Mouse (Mus musculus): ENCODE data around the gene Rps10. TPM values are rescaled to one million over a fixed set of nuclear protein-coding genes. Genes with fewer than 3 reads are reported as not detected.
A peak's percentile ranks its signal among the peaks of the same experiment; 100 is the strongest.

Rps10 gene
- polyA plus RNA-seq, 1 experiment from 2014 or later: 920 TPM

GRCm38 (mm10) chr17:27653253-27653959 is 16.9 kb upstream of the Rps10 start:
- 78% methylated on average over 10 of the region's 10 CpGs for WGBS
- Histone ChIP-seq H3K36me3 (replicated peaks; ENCODE audit: control insufficient read depth, insufficient read depth, low read depth, low read length) (no peaks in the 10 kb centered on the region), H3K9ac (replicated peaks; ENCODE audit: low read length) (no peak overlapping the region), H3K4me2 (ENCODE audit: low read depth, low read length) (no peak overlapping the region), H3K4me3 (ENCODE audit: low read depth, low read length) (no peak overlapping the region), H3K4me1 (ENCODE audit: control insufficient read depth, insufficient read depth, low read length) (peaks cover 9% of the 10 kb centered on the region), H3K27me3 (ENCODE audit: control insufficient read depth, insufficient read depth, low read length) (peaks cover 14% of the 10 kb centered on the region; the same call in 1 of the 2 replicates), H3K27ac (replicated peaks; ENCODE audit: low read depth, low read length) (no peak overlapping the region), H3K9me3 (replicated peaks; ENCODE audit: control insufficient read depth, low read length) (no peaks in the 10 kb centered on the region)
- DNase-seq (ENCODE audit: low spot score) (no peak), ATAC-seq (replicated peaks; ENCODE audit: insufficient number of reproducible peaks, low FRiP score, low TSS enrichment, low read depth) (no peak)

GRCm38 (mm10) chr17:27652046-27652790 is 15.7 kb upstream of the Rps10 start:
- Histone ChIP-seq H3K27ac (replicated peaks; ENCODE audit: low read depth, low read length) (no peak overlapping the region), H3K9ac (replicated peaks; ENCODE audit: low read length) (no peak overlapping the region), H3K4me1 (ENCODE audit: control insufficient read depth, insufficient read depth, low read length) (peaks cover 9% of the 10 kb centered on the region), H3K4me3 (ENCODE audit: low read depth, low read length) (no peak overlapping the region), H3K27me3 (ENCODE audit: control insufficient read depth, insufficient read depth, low read length) (peaks cover 14% of the 10 kb centered on the region; the same call in 1 of the 2 replicates), H3K9me3 (replicated peaks; ENCODE audit: control insufficient read depth, low read length) (no peaks in the 10 kb centered on the region), H3K36me3 (replicated peaks; ENCODE audit: control insufficient read depth, insufficient read depth, low read depth, low read length) (no peaks in the 10 kb centered on the region), H3K4me2 (ENCODE audit: low read depth, low read length) (no peak overlapping the region)
- 83% methylated on average over 23 of the region's 23 CpGs for WGBS
- no peak for ATAC-seq (replicated peaks; ENCODE audit: insufficient number of reproducible peaks, low FRiP score, low TSS enrichment, low read depth)
- DNase-seq (ENCODE audit: low spot score): no peak

GRCm38 (mm10) chr17:27650586-27650985 is 14.1 kb upstream of the Rps10 start:
- H3K9me3 ChIP-seq (replicated peaks; ENCODE audit: control insufficient read depth, low read length): no peaks in the 10 kb centered on the region
- no peak overlapping the region for H3K27ac ChIP-seq (replicated peaks; ENCODE audit: low read depth, low read length)
- no peak overlapping the region for H3K9ac ChIP-seq (replicated peaks; ENCODE audit: low read length)
- H3K4me2 ChIP-seq (ENCODE audit: low read depth, low read length): no peak overlapping the region
- H3K4me1 ChIP-seq (ENCODE audit: control insufficient read depth, insufficient read depth, low read length): peaks cover 4% of the 10 kb centered on the region; the same call in 1 of the 2 replicates
- DNase-seq (ENCODE audit: low spot score): no peak
- H3K27me3 ChIP-seq (ENCODE audit: control insufficient read depth, insufficient read depth, low read length): peaks cover 6% of the 10 kb centered on the region; the same call in 1 of the 2 replicates
- H3K4me3 ChIP-seq (ENCODE audit: low read depth, low read length): no peak overlapping the region
- no peak for ATAC-seq (replicated peaks; ENCODE audit: insufficient number of reproducible peaks, low FRiP score, low TSS enrichment, low read depth)
- H3K36me3 ChIP-seq (replicated peaks; ENCODE audit: control insufficient read depth, insufficient read depth, low read depth, low read length): no peaks in the 10 kb centered on the region
- 78% methylated on average over 13 of the region's 13 CpGs for WGBS

- H3K4me1 ChIP-seq (ENCODE audit: control insufficient read depth, insufficient read depth, low read length): peaks cover 3% of the 10 kb centered on the region; the same call in 1 of the 2 replicates
- 10% methylated on average over 12 of the region's 12 CpGs for WGBS
- ATAC-seq (replicated peaks; ENCODE audit: insufficient number of reproducible peaks, low FRiP score, low TSS enrichment, low read depth) (no peak), DNase-seq (ENCODE audit: low spot score) (peak; percentile 85)
- no peak overlapping the region for H3K9ac ChIP-seq (replicated peaks; ENCODE audit: low read length)
- no peaks in the 10 kb centered on the region for H3K36me3 ChIP-seq (replicated peaks; ENCODE audit: control insufficient read depth, insufficient read depth, low read depth, low read length)
- no peak overlapping the region for H3K4me3 ChIP-seq (ENCODE audit: low read depth, low read length)
- H3K4me2 ChIP-seq (ENCODE audit: low read depth, low read length): no peak overlapping the region
- peaks cover 2% of the 10 kb centered on the region; the same call in 1 of the 2 replicates for H3K27me3 ChIP-seq (ENCODE audit: control insufficient read depth, insufficient read depth, low read length)
- no peak overlapping the region for H3K27ac ChIP-seq (replicated peaks; ENCODE audit: low read depth, low read length)
- H3K9me3 ChIP-seq (replicated peaks; ENCODE audit: control insufficient read depth, low read length): no peaks in the 10 kb centered on the region
These were observed 13.7 kb upstream of the Rps10 start for GRCm38 (mm10) chr17:27650160-27650559.

GRCm38 (mm10) chr17:27645807-27646206 is 9.3 kb upstream of the Rps10 start:
- WGBS: 39% methylated on average over 7 of the region's 7 CpGs
- H3K36me3 ChIP-seq (replicated peaks; ENCODE audit: control insufficient read depth, insufficient read depth, low read depth, low read length): no peaks in the 10 kb centered on the region
- H3K4me1 ChIP-seq (ENCODE audit: control insufficient read depth, insufficient read depth, low read length): no peaks in the 10 kb centered on the region
- no peak overlapping the region for H3K27ac ChIP-seq (replicated peaks; ENCODE audit: low read depth, low read length)
- H3K9me3 ChIP-seq (replicated peaks; ENCODE audit: control insufficient read depth, low read length): no peaks in the 10 kb centered on the region
- no peak overlapping the region for H3K4me2 ChIP-seq (ENCODE audit: low read depth, low read length)
- H3K9ac ChIP-seq (replicated peaks; ENCODE audit: low read length): no peak overlapping the region
- DNase-seq (ENCODE audit: low spot score): no peak
- H3K27me3 ChIP-seq (ENCODE audit: control insufficient read depth, insufficient read depth, low read length): no peaks in the 10 kb centered on the region
- no peak for ATAC-seq (replicated peaks; ENCODE audit: insufficient number of reproducible peaks, low FRiP score, low TSS enrichment, low read depth)
- H3K4me3 ChIP-seq (ENCODE audit: low read depth, low read length): no peak overlapping the region

- Histone ChIP-seq H3K9me3 (replicated peaks; ENCODE audit: control insufficient read depth, low read length) (no peaks in the 10 kb centered on the region), H3K4me3 (ENCODE audit: low read depth, low read length) (no peak overlapping the region), H3K4me2 (ENCODE audit: low read depth, low read length) (no peak overlapping the region), H3K27ac (replicated peaks; ENCODE audit: low read depth, low read length) (no peak overlapping the region), H3K36me3 (replicated peaks; ENCODE audit: control insufficient read depth, insufficient read depth, low read depth, low read length) (no peaks in the 10 kb centered on the region), H3K27me3 (ENCODE audit: control insufficient read depth, insufficient read depth, low read length) (no peaks in the 10 kb centered on the region), H3K4me1 (ENCODE audit: control insufficient read depth, insufficient read depth, low read length) (no peaks in the 10 kb centered on the region), H3K9ac (replicated peaks; ENCODE audit: low read length) (no peak overlapping the region)
- 46% methylated on average over 2 of the region's 2 CpGs for WGBS
- ATAC-seq (replicated peaks; ENCODE audit: insufficient number of reproducible peaks, low FRiP score, low TSS enrichment, low read depth): no peak
- DNase-seq (ENCODE audit: low spot score): no peak
These were observed 8.1 kb upstream of the Rps10 start for GRCm38 (mm10) chr17:27644572-27644971.

GRCm38 (mm10) chr17:27643756-27644155 is 7.3 kb upstream of the Rps10 start:
- no peak for DNase-seq (ENCODE audit: low spot score)
- Histone ChIP-seq H3K4me1 (ENCODE audit: control insufficient read depth, insufficient read depth, low read length) (no peaks in the 10 kb centered on the region), H3K27ac (replicated peaks; ENCODE audit: low read depth, low read length) (no peak overlapping the region), H3K27me3 (ENCODE audit: control insufficient read depth, insufficient read depth, low read length) (no peaks in the 10 kb centered on the region), H3K9me3 (replicated peaks; ENCODE audit: control insufficient read depth, low read length) (no peaks in the 10 kb centered on the region), H3K36me3 (replicated peaks; ENCODE audit: control insufficient read depth, insufficient read depth, low read depth, low read length) (no peaks in the 10 kb centered on the region), H3K4me2 (ENCODE audit: low read depth, low read length) (no peak overlapping the region), H3K4me3 (ENCODE audit: low read depth, low read length) (no peak overlapping the region), H3K9ac (replicated peaks; ENCODE audit: low read length) (no peak overlapping the region)
- WGBS: 82% methylated on average over 9 of the region's 9 CpGs
- no peak for ATAC-seq (replicated peaks; ENCODE audit: insufficient number of reproducible peaks, low FRiP score, low TSS enrichment, low read depth)

GRCm38 (mm10) chr17:27643101-27643500 is 6.6 kb upstream of the Rps10 start:
- Histone ChIP-seq H3K36me3 (replicated peaks; ENCODE audit: control insufficient read depth, insufficient read depth, low read depth, low read length) (no peaks in the 10 kb centered on the region), H3K9me3 (replicated peaks; ENCODE audit: control insufficient read depth, low read length) (no peaks in the 10 kb centered on the region), H3K4me2 (ENCODE audit: low read depth, low read length) (no peak overlapping the region), H3K4me3 (ENCODE audit: low read depth, low read length) (no peak overlapping the region), H3K4me1 (ENCODE audit: control insufficient read depth, insufficient read depth, low read length) (no peaks in the 10 kb centered on the region), H3K27me3 (ENCODE audit: control insufficient read depth, insufficient read depth, low read length) (no peaks in the 10 kb centered on the region), H3K9ac (replicated peaks; ENCODE audit: low read length) (no peak overlapping the region), H3K27ac (replicated peaks; ENCODE audit: low read depth, low read length) (no peak overlapping the region)
- 53% methylated on average over 6 of the region's 6 CpGs for WGBS
- ATAC-seq (replicated peaks; ENCODE audit: insufficient number of reproducible peaks, low FRiP score, low TSS enrichment, low read depth) (no peak), DNase-seq (ENCODE audit: low spot score) (no peak)
